Mouse (Mus musculus): ENCODE data around the gene Gm14698. TPM values are rescaled to one million over a fixed set of nuclear protein-coding genes. Genes with fewer than 3 reads are reported as not detected.

The Gm14698 gene
- total RNA-seq (2023) = 1.4 TPM

GRCm38 (mm10) chrX:68821059-68821458 lies at the start of gene Gm14698:
TSS of gene Gm14698 (plus strand) at chrX:68821093.

Other genes starting within 250 kb of the Gm14698 start
- gene Fmr1, start 142.6 kb upstream of the Gm14698 start, total RNA-seq (2023) = 94.7 TPM
- gene Fmr1nb, start 59.3 kb upstream of the Gm14698 start, total RNA-seq (2023) = not detected
- gene Gm6812, start 72.0 kb downstream of the Gm14698 start, total RNA-seq (2023) = not detected

Data from CD4-positive naive resting alpha-beta T cell, adult 57 days (primary cell).